Mouse (Mus musculus) R1 (cell line): Measurements from ENCODE around the gene Cnpy1.
A peak's percentile ranks its signal among the peaks of the same experiment; 100 is the strongest.

Experiments used
- DNase-seq: peaks from one replicate; pipeline ENCODE4 v3.0.0-alpha.2; 2018; ENCODE audit warnings: low read depth, low spot score

Cnpy1 gene

DNA sequence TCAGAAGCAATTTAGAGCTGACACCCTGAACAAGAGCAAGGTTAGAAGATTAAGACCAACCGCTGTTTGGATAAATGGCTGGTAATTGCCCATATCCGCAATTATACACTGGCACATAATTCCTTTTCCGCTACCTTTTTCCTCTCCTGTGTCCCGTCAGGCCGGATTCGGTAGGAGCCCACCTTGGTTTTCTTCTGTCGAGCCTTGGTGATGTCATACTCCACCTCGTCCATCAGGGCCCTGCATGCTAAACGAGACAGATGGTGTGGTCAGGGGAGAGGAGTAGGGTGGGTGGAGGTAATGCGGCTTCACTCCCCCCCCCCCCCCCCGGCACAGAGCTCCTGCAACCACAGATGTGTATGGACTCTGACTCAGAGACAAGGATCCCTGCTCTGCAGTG is at the start of gene Cnpy1:
Gene Cnpy1 (minus strand): TSS at position 233 of the 400 bp plus-strand sequence.
- DNase-seq = peak; percentile 20

DNA sequence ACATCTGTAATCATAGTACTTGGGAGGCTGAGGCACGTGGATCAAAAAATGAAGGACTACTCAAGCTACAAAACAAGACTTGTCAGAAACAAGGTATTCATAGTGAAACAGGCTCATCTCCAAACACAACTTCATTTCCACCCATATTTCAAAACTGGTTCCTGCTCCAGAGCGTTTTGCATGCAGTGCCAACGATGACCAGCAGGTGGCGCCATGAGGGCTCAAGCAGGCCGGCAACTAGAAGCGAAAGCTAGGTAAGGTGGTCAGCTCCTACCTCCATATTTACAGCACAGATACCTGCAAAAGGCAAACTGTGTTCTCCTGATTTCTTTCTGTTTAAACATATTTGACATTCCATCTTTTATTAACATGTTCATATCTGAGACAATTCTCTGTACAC is 48.4 kb upstream of the Cnpy1 start:
- DNase-seq = peak; percentile 71

DNA sequence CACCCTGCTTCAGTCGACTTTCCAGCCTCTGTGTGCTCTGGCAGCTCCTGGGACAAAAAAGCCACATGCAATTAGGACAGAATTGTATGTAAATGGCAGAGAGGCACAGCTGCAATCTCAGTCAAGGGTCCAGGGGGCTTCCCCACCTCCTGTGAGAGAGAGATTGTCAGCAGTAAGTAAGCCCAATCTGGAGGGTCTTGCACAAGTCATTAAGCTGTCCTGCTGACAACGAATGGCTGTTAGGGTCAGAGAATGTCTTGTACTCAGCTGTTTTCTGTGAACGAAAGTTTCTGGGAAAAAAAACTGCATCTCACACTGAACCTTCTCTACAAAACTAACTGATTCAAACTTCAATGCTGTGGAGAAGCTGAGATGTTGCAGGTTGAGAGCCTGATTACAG is 46.7 kb upstream of the Cnpy1 start:
- DNase-seq = no peak

DNA sequence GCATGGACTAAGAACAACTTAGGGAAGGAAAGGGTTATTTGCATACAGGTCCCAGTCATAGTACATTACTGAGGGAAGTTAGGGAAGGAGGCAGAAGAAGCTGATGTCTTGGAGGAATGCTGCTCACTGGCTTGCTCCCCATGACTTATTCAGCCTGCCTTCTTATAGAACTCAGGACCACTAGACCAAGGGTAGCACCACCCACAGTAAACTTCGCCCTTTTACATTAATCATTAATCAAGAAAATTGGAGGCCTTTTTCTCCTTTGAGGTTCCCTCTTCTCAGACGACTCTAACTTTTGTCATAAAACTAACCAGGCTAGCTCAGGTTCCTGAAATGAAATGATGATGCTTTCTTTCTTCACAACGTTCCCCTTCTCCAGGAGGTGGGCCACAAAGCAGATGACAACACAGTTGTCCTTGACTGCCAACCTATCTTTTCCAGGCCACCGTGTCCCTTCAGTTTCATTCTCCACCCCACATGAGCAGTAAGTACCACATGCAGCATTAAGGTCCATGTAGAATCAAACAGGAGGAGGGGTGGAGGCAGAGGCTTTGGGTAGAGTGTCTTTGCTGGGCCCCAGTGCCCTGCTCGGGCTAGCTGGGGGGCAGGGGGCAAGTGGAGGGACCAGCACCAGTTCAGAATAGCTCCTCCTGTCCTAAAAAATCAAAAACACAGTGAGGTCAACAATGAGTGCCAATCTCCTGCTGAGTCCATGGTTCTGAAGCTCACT is 45.7 kb upstream of the Cnpy1 start:
- DNase-seq = no peak

DNA sequence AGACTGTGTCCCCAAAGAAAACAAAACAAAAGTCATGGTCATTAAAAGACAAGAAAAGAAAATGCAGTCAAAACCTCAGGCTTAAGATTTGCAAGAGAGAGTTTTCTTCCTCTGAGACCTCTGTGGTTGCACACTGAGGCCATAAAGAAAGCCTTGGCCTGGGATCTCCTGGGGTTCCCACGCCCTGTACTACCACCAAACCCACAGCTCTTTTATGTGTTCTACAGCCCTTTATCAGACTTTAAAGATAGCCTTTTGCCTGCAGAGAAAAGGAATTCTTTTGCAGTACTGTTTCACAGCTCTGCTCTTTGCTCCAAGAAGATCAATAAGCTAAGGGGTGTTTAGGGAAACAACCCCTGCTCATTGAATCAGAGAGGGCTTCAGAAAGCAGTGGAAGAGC is 45.0 kb upstream of the Cnpy1 start:
- DNase-seq = no peak

DNA sequence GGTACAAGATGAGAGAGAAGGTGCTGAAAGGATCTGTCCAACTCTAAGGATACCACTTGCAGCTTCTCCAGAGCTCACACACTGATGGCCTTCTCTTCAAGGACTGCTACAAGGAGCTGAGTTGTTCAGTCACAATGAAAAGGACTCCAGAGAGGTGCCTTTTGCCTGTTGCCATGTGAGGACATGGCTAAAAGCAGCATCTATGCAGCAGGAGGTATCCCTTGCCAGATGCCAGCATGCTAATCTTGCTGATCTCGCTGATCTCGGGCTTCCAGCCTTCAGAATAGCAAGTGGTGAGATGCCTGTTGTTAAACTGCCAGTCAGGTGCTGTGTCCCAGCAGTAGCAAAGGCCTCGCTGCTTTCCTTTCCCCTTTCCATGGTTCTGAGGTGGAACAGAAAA is 43.5 kb upstream of the Cnpy1 start:
- no peak for DNase-seq

DNA sequence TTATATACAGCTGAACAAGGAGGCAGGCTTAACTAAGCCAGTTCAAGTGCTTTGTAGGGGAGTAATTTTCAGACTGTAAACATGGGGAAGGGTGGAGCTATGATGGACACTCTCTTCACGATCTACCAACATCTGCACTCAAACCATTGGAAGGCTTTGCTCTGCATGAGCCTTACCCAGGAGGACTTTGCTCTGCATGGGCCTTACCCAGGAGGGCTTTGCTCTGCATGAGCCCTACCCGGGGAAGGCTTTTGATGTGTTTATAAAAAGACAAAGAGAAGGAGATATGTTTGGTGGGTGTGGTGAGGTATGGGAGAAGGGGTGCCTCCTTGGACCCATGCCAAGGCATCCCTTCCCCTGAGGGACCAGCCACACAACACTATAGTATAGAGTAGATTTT is 31.7 kb upstream of the Cnpy1 start:
- DNase-seq = no peak

DNA sequence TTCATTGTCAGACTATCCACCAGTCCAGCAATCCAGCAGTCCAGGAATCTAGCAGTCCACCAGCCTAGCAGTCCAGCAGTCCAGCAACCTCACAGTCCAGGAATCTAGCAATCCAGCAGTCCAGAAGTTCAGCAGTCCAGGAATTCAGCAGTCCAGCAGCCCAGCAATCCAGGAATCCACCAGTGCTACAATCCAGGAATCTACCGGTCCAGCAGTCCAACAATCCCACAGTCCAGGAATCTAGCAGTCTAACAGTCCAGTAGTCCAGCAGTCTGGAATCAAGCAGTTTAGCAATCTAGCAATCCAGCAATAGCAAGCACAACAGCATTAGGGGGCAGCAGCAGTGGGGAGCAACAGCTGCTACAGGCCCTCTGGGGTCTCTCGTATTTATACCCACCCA is 27.2 kb upstream of the Cnpy1 start:
- no peak for DNase-seq

DNA sequence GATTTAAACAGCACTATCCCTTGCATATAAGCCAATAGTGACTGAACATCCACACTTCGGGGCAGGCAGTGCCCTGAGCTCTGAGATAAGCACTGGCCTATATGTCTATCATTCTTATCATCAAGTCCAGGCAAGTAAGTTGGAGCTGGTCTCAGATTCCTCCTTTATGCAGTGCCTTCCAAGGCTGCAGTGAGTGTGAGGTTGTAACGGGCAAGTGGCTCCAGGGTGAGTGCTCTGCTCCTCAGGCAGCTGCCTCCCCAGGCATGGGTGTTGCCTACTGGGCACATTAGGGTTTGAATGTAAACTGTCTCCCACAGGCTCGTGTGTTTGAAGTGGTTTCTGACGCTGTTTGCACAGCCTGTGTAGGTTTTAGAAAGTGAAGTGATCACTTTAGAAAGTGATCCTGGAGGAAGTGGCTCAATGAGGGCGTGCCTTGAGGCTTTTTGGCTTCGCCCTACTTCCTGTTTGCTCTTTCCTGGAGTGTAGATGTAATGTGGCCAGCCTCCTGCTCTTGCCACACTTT is 23.9 kb upstream of the Cnpy1 start:
- DNase-seq = peak; percentile 5

DNA sequence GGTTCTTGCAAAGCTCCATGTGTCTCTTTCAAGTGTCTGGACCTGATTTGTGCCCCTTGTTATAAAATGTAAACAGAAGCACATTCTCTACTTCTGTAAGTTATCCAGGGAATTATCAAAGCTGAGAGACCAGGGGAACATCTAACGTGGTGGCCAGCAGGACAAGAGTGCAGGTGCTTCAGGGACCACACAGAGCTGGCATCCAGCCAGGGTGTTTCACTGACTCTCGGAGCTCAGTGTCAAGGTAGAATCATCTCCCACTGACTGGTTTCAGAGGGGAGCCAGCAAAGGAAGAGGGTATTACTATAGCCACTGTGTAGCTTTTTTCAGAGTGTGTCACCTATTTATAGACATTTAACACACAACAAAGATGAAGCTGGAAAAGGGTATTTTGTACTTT is 22.0 kb upstream of the Cnpy1 start:
- DNase-seq = no peak

DNA sequence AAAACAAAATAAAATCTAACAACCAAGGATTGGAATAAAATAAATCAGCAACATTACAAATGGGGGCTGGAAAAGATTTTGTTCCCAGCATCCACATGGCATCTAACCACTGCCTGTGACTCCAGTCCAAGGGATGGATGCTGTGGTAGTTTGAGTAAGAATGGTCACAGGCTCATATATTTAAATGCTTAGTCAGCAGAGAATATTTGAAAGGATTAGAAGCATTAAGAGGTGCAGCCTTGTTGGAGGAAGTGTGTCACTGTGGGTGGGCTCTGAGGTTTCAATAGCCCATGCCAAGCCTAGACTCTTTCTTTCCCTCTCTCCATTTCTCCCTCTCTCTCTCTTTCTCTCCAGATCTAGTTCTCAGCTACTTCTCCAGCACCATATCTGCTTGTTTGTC is 20.0 kb upstream of the Cnpy1 start:
- no peak for DNase-seq

DNA sequence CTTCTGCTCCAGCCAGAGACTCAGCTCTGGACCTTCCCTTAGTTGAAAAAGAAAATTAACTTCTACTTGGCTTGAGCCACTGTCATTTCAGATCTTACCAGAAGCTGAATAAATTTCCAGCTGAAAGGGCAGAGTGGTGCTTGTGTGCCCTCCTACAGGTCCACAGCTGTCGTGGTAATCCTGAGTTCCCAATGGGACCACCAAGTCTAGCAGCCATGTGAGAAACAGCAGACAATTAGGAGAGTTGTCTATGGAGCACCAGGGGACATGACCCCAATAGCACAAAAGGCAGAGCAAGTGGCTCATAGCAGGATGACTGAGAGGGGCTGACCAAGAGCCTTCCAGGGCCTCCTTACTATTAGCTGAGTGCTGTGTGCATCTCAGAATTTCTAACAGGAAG is 18.2 kb upstream of the Cnpy1 start:
- no peak for DNase-seq

DNA sequence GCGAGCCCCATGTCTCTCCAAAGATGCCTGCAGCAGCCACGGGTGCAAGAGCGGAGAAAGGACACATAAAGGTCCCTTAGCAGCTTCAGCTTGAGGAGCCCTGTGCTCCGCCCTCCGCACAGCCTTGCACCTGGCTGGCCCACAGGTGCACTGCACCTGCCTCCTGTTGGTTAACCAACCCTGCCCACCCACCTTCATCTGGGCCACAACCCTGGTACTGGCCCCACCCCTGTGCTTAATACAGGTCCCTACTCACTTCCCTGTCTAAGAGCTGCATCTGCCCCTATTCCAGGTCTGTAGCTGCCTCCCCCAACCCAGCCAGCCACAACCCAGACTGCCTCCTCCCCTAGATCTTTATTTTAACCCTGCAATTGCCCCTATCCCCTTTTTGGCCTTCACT is 16.5 kb upstream of the Cnpy1 start:
- DNase-seq = no peak

DNA sequence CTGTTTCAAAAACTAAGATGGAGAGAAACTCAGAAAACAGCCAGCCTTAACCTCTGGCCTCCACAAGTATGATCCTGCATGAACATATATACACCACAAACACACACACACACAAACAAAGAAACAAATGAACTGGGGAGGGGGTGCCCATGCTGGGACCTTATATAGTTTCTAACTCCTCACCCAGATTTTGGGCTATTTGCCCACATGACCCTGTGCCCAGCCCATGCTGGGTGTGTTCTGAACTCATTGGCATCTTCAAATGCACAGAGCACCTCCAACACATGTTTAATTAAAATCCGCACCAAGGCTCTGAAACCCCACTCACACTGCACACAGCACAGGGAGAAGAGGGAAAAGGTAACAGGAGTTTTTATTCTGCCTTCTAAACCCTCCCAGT is 14.3 kb upstream of the Cnpy1 start:
- no peak for DNase-seq

DNA sequence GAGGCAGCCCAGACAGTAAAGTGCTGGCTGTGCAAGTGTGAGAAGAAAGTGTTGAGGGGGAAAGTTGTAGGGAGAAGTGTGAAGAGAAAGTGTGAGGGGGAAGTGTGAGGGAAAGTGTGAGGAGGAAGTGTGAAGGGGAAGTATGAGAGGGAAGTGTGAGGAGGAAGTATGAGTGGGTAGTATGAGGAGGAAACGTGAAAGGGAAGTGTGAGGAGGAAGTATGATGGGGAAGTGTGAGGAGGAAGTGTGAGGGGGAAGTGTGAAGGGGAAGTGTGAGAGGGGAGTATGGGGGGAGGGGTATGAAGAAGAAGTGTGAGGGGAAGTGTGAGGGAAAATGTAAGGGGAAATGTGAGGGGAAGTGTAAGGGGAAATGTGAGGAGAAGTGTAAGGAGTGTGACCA is 13.8 kb upstream of the Cnpy1 start:
- no peak for DNase-seq

DNA sequence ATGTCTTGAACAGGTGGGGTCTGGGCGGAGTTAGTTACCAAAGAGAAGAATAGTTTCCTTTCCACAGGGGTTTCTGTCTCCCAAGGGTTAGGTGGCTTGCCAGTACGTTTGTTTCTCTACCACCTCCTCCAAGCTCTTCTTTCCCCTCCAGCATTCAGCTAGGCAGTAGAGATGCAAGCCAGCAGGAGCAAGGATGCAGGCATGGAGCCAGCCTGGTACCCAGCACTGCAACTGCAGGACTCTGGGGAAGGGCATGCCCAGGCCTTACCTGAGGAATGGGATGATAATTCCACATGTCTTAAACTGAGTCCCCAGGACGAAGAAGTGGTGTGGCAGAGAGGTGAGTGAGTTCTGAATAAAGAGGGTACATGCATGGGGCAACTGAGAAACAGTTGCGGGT is 12.2 kb upstream of the Cnpy1 start:
- no peak for DNase-seq

DNA sequence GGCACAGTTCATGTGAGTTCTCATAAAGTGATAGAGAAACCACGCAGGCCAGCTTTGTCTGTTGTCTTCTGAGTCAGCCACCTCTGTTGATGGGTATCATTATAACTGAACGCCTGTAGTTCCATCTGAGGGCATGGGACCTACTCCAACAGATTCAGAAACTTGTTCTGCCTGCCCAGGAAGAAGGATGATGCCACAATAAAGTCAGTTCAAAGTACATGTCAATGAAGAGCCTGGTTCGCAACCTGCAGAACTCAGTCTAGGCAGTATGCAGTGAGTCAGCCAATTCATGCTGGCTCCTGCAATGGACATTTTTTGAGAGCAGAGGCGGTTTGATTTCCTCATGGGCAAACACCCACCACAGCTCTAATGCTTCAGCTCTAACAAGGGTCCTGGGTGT is 7.4 kb upstream of the Cnpy1 start:
- DNase-seq = no peak

DNA sequence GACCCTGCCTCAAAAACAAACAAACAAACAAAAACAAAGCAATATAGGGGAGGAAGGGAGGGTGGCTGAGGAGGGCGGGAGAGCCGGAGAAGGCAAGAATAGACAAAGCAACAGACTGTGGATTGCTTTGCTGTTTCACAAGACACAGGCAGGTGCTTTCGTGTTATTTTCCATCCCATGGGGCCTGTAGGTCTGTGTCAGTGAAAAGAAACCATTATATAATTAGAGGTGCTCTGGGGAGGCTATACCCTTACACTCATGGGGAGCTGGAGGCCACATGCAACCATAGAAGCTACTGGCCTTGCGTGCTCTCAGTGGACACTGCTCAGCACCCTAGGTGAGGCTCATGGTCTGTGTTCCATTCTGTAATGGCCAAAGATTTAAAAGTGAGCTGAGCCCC is 6.7 kb upstream of the Cnpy1 start:
- no peak for DNase-seq

DNA sequence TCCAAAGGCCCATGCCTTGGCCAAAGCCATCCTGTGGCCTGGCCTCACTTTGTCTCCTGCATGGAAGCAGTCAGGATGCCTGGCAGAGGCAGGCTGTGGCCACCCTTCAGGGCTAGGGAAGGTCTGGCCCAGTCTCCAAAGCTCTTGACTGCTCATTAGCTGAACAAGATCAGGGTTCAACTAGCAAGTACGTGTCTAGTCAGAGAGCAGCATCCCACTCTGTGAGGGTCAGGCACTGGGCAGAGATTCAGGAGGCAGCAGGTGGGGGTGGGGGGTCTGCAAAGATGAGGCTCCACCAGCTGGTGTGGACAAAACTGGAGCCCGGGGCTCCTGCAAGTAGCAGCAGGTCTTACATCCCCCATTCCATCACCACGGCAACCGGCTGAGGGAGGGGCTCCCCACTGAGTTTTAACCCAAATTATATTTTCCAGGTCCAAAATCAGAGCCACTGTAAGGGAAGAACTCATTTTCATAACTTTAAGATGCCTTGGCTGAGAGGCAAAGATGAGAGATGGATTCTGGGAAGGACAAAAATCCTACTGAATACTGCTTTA is 5.7 kb upstream of the Cnpy1 start:
- peak; percentile 5 for DNase-seq

DNA sequence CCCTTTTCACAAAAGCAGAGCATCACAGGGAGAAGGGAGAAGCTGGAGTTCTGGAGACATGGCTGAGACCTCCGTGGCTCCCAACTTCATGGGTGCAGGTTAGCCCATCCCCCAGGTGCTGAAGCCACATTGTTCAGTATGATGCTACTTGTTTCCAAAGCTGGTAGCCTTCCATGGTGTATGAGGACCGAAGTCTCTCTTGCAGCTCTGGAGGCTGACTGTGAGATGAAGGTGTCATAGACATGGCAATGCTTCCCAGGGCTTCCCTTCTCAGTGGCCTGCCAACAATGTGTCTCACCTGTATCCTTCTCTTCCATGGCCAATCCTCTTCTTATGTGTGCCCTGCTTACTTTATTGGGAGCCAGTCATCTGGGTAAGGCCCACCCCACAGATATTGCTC is 4.9 kb upstream of the Cnpy1 start:
- no peak for DNase-seq

DNA sequence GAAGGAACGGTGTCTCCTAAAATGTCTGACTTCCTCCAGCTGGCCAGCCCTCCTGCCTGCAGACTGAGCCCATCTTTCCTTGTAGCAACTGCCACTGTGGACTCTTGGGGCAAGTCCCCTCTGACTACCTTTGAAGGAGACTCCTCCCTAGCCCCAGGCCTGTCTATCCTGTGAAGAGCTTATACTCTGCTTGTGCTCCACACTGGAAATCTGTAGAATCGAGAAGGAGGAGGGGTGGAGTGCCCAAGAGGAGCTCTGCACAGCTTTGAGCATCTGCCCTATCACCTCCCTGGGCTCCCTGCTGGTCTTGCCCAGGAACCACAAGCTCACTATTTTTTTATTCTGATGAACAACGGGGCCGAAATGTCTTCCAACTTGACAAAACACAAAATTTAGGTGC is 485 bp downstream of the Cnpy1 start:
- DNase-seq = peak; percentile 6

DNA sequence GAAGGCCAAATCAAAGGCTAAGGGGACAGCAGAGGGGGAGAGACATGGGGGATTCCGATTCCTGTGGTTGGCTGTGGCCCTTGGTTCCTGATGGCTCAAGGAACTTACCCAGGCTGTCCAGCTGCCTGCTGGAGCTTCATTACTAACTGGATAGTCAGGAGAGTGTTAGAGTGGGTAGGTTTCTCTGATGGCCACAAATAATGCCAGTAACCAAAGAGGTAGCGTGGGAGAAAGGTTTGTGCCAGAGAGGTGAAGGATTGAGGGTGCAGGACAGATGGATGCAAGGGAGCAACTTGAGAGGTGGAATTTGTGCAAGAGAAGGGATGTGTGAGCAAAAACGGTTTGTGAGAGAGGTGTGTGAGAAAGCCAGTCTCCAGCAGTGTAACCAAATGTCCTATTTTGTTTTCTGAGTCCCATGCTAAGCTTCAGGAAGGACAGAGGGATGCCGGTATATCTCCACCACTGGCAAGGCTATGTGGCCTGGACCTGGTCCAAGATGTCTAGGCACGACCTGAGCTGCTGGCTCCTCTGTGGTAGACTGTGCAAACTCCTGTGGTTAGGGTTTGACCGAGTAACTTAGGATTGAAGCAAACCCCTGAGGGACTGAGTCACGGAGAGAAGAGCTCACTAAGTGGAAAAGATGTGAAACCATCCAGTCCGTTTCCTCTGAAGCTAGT is 2.0 kb downstream of the Cnpy1 start:
- DNase-seq = no peak

DNA sequence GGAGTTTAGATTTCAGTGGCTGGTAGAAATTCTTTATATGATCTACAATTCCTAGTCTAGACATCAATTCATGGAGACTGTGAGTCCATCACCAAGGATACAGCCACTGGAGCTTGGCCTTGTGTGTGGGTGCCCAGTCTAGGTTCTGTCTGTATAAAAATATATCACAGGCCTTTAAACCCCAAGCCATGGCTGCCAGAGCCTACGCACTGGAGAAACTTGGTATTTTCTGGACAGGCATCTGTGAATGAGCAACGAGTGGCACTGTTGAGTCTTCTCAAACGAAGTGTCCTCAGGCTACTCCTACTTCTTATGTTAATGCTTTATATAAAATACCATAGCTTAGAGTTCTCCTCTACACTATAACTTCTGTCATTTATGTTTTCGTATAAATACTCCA is 4.2 kb downstream of the Cnpy1 start:
- DNase-seq = no peak
